Comparison of ENCODE assay signal across 1 mouse cellular context in genomic region chr2:181863791-181864535, GRCm38 (mm10).
TF ChIP-seq lines count a peak whose summit lies in the region.

Gene Polr3k (plus strand): TSS chr2:181864337.

TF ChIP-seq in MEL, 35 proteins besides CTCF, POLR2A, EP300 and RAD21 (continued from another document):
- peak; percentile 75 for TF ChIP-seq NRF1 (IDR thresholded peaks at IDR 0.05; ENCODE audit: insufficient read depth, low read depth, low read length, poor library complexity, severe bottlenecking)
- TF ChIP-seq TBP (IDR thresholded peaks at IDR 0.05; ENCODE audit: low read depth, low read length), result peak; percentile 60; the same call in 1 of the 2 replicates
- no peak for TF ChIP-seq ZKSCAN1 (IDR thresholded peaks at IDR 0.05; ENCODE audit: low read depth, low read length)
- peak; percentile 67 for TF ChIP-seq KAT2A (conservative IDR thresholded peaks at IDR 0.05; ENCODE audit: low read depth, low read length)
- peak; percentile 92 for TF ChIP-seq POLR2AphosphoS2 (IDR thresholded peaks at IDR 0.05; ENCODE audit: low read length)
